Mouse (Mus musculus): ENCODE measurements around the gene Gramd4. TPM values are rescaled to one million over a fixed set of nuclear protein-coding genes. Genes with fewer than 3 reads are reported as not detected.

Gramd4 gene
- polyA plus RNA-seq, 1 experiment = 15.0 TPM

GRCm38 (mm10) chr15:86017336-86017735 lies 40.2 kb upstream of the Gramd4 start:
- Histone ChIP-seq H3K79me2 (ENCODE audit: control insufficient read depth, insufficient read depth) (no peaks in the 10 kb centered on the region), H3K27me3 (ENCODE audit: control insufficient read depth, insufficient read depth, insufficient read length) (peaks cover 7% of the 10 kb centered on the region), H3K36me3 (ENCODE audit: control insufficient read depth, insufficient read depth) (no peaks in the 10 kb centered on the region), H3ac (ENCODE audit: control insufficient read depth, insufficient read length) (no peak overlapping the region), H3K4me3 (no peak overlapping the region), H3K4me2 (ENCODE audit: low read depth) (no peak overlapping the region)
- TF ChIP-seq E2F4 (IDR thresholded peaks at IDR 0.05; ENCODE audit: insufficient read depth) (no peak), TCF12 (IDR thresholded peaks at IDR 0.05; ENCODE audit: insufficient read depth, poor library complexity, severe bottlenecking) (no peak), USF1 (IDR thresholded peaks at IDR 0.05; ENCODE audit: low read depth) (no peak), CEBPB (IDR thresholded peaks at IDR 0.05; ENCODE audit: insufficient read depth, poor library complexity, severe bottlenecking) (no peak), TCF3 (IDR thresholded peaks at IDR 0.05; ENCODE audit: insufficient read length, low read depth) (no peak)

GRCm38 (mm10) chr15:86018753-86019512 lies 38.6 kb upstream of the Gramd4 start:
- Histone ChIP-seq H3K4me3 (no peak overlapping the region), H3K36me3 (ENCODE audit: control insufficient read depth, insufficient read depth) (no peaks in the 10 kb centered on the region), H3K4me2 (ENCODE audit: low read depth) (no peak overlapping the region), H3K27me3 (ENCODE audit: control insufficient read depth, insufficient read depth, insufficient read length) (peaks cover 23% of the 10 kb centered on the region), H3ac (ENCODE audit: control insufficient read depth, insufficient read length) (no peak overlapping the region), H3K79me2 (ENCODE audit: control insufficient read depth, insufficient read depth) (no peaks in the 10 kb centered on the region)
- no peak for TF ChIP-seq POLR2A (IDR thresholded peaks at IDR 0.05; ENCODE audit: insufficient read length, low read depth)
- TF ChIP-seq MYOD1 (IDR thresholded peaks at IDR 0.05; ENCODE audit: control insufficient read depth in 1 of 3, insufficient read length in 2 of 3, low read depth in 2 of 3) = no peak
- TF ChIP-seq MAX (IDR thresholded peaks at IDR 0.05; ENCODE audit: low read depth) = no peak
- TF ChIP-seq POLR2AphosphoS2 (IDR thresholded peaks at IDR 0.05; ENCODE audit: insufficient read length, low read depth) = no peak
- TF ChIP-seq TCF12 (IDR thresholded peaks at IDR 0.05; ENCODE audit: insufficient read depth, poor library complexity, severe bottlenecking) = no peak
- TF ChIP-seq E2F4 (IDR thresholded peaks at IDR 0.05; ENCODE audit: insufficient read depth) = no peak
- TF ChIP-seq MYOG (IDR thresholded peaks at IDR 0.05; ENCODE audit: control insufficient read depth in 1 of 3, insufficient read depth in 1 of 3, insufficient read length in 2 of 3, low read depth in 2 of 3) = no peak
- no peak for TF ChIP-seq TCF3 (IDR thresholded peaks at IDR 0.05; ENCODE audit: insufficient read length, low read depth)
- TF ChIP-seq SRF (IDR thresholded peaks at IDR 0.05; ENCODE audit: control insufficient read depth, insufficient read length, low read depth) = no peak
- TF ChIP-seq CEBPB (IDR thresholded peaks at IDR 0.05; ENCODE audit: insufficient read depth, poor library complexity, severe bottlenecking) = no peak
- no peak for TF ChIP-seq USF1 (IDR thresholded peaks at IDR 0.05; ENCODE audit: low read depth)
- TF ChIP-seq REST (IDR thresholded peaks at IDR 0.05; ENCODE audit: insufficient read depth, insufficient read length) = no peak

GRCm38 (mm10) chr15:86020008-86020407 lies 37.5 kb upstream of the Gramd4 start:
- Histone ChIP-seq H3K4me2 (ENCODE audit: low read depth) (no peak overlapping the region), H3ac (ENCODE audit: control insufficient read depth, insufficient read length) (no peak overlapping the region), H3K27me3 (ENCODE audit: control insufficient read depth, insufficient read depth, insufficient read length) (peaks cover 23% of the 10 kb centered on the region), H3K36me3 (ENCODE audit: control insufficient read depth, insufficient read depth) (no peaks in the 10 kb centered on the region), H3K4me3 (no peak overlapping the region), H3K79me2 (ENCODE audit: control insufficient read depth, insufficient read depth) (no peaks in the 10 kb centered on the region)
- TF ChIP-seq MYOG (IDR thresholded peaks at IDR 0.05; ENCODE audit: control insufficient read depth in 1 of 3, insufficient read depth in 1 of 3, insufficient read length in 2 of 3, low read depth in 2 of 3) (no peak), USF1 (IDR thresholded peaks at IDR 0.05; ENCODE audit: low read depth) (no peak), TCF3 (IDR thresholded peaks at IDR 0.05; ENCODE audit: insufficient read length, low read depth) (no peak), MAX (IDR thresholded peaks at IDR 0.05; ENCODE audit: low read depth) (no peak), POLR2A (IDR thresholded peaks at IDR 0.05; ENCODE audit: insufficient read length, low read depth) (no peak), SRF (IDR thresholded peaks at IDR 0.05; ENCODE audit: control insufficient read depth, insufficient read length, low read depth) (no peak), E2F4 (IDR thresholded peaks at IDR 0.05; ENCODE audit: insufficient read depth) (no peak), REST (IDR thresholded peaks at IDR 0.05; ENCODE audit: insufficient read depth, insufficient read length) (no peak), POLR2AphosphoS2 (IDR thresholded peaks at IDR 0.05; ENCODE audit: insufficient read length, low read depth) (no peak)

GRCm38 (mm10) chr15:86021301-86021700 lies 36.2 kb upstream of the Gramd4 start:
- no peaks in the 10 kb centered on the region for H3K36me3 ChIP-seq (ENCODE audit: control insufficient read depth, insufficient read depth)
- peaks cover 31% of the 10 kb centered on the region for H3K27me3 ChIP-seq (ENCODE audit: control insufficient read depth, insufficient read depth, insufficient read length)
- H3K4me2 ChIP-seq (ENCODE audit: low read depth) = no peak overlapping the region
- H3ac ChIP-seq (ENCODE audit: control insufficient read depth, insufficient read length) = no peak overlapping the region
- no peaks in the 10 kb centered on the region for H3K79me2 ChIP-seq (ENCODE audit: control insufficient read depth, insufficient read depth)
- no peak overlapping the region for H3K4me3 ChIP-seq
- no peak for TF ChIP-seq USF1 (IDR thresholded peaks at IDR 0.05; ENCODE audit: low read depth)
- no peak for TF ChIP-seq POLR2A (IDR thresholded peaks at IDR 0.05; ENCODE audit: insufficient read length, low read depth)
- TF ChIP-seq TCF3 (IDR thresholded peaks at IDR 0.05; ENCODE audit: insufficient read length, low read depth) = no peak
- no peak for TF ChIP-seq MYOD1 (IDR thresholded peaks at IDR 0.05; ENCODE audit: control insufficient read depth in 1 of 3, insufficient read length in 2 of 3, low read depth in 2 of 3)
- TF ChIP-seq MAX (IDR thresholded peaks at IDR 0.05; ENCODE audit: low read depth) = no peak
- no peak for TF ChIP-seq REST (IDR thresholded peaks at IDR 0.05; ENCODE audit: insufficient read depth, insufficient read length)
- TF ChIP-seq SRF (IDR thresholded peaks at IDR 0.05; ENCODE audit: control insufficient read depth, insufficient read length, low read depth) = no peak
- no peak for TF ChIP-seq E2F4 (IDR thresholded peaks at IDR 0.05; ENCODE audit: insufficient read depth)
- no peak for TF ChIP-seq MYOG (IDR thresholded peaks at IDR 0.05; ENCODE audit: control insufficient read depth in 1 of 3, insufficient read depth in 1 of 3, insufficient read length in 2 of 3, low read depth in 2 of 3)
- TF ChIP-seq TCF12 (IDR thresholded peaks at IDR 0.05; ENCODE audit: insufficient read depth, poor library complexity, severe bottlenecking) = no peak
- no peak for TF ChIP-seq CEBPB (IDR thresholded peaks at IDR 0.05; ENCODE audit: insufficient read depth, poor library complexity, severe bottlenecking)
- TF ChIP-seq POLR2AphosphoS2 (IDR thresholded peaks at IDR 0.05; ENCODE audit: insufficient read length, low read depth) = no peak

Measured in myocyte (in vitro differentiated cells).